Mouse (Mus musculus) hindbrain, postnatal 0 days (tissue): ENCODE results near the gene Rab40c. TPM values are rescaled to one million over a fixed set of nuclear protein-coding genes. Genes with fewer than 3 reads are reported as not detected.

Experiments
- ATAC-seq: fragments of 200-750 bp; cut with Nextera tagmentation; 2 replicates; pipeline ENCODE4 v1.8.0; 2017; ENCODE audit warnings: mild to moderate bottlenecking, moderate TSS enrichment, moderate library complexity
- DNase-seq: peaks from one replicate; pipeline ENCODE4 v3.0.0-alpha.2; 2015; ENCODE audit warnings: low spot score
- H3K27ac ChIP-seq: fragments of 300-500 bp; sonication (generic); 2 replicates; pipeline ENCODE4 v1.5.1; 2014; ENCODE audit warnings: mild to moderate bottlenecking
- H3K27me3 ChIP-seq: fragments of 300-500 bp; sonication (generic); 2 replicates; pipeline ENCODE4 v1.6.1; 2014; ENCODE audit warnings: low read length, mixed read lengths; ENCODE audit not compliant: insufficient read depth
- H3K36me3 ChIP-seq: fragments of 300-500 bp; sonication (generic); 2 replicates; pipeline ENCODE4 v1.6.1; 2014; ENCODE audit warnings: low read length, mixed read lengths; ENCODE audit not compliant: insufficient read depth
- H3K4me1 ChIP-seq: fragments of 300-500 bp; sonication (generic); 2 replicates; pipeline ENCODE4 v1.6.1; 2014; ENCODE audit warnings: antibody characterized with exemption, low read length, mixed read lengths; ENCODE audit not compliant: insufficient read depth
- H3K4me2 ChIP-seq: fragments of 300-500 bp; sonication (generic); 2 replicates; pipeline ENCODE4 v1.6.1; 2014; ENCODE audit warnings: low read depth, mild to moderate bottlenecking, low read length, moderate library complexity, mixed read lengths
- H3K4me3 ChIP-seq: fragments of 300-500 bp; sonication (generic); 2 replicates; pipeline ENCODE4 v1.5.1; 2014; ENCODE audit warnings: low read length
- H3K9ac ChIP-seq: fragments of 300-500 bp; sonication (generic); replicated peaks from 2 replicates; pipeline ENCODE4 v1.6.1; 2014; ENCODE audit warnings: mild to moderate bottlenecking, low read length, moderate library complexity, mixed read lengths
- H3K9me3 ChIP-seq: fragments of 300-500 bp; sonication (generic); 2 replicates; pipeline ENCODE4 v1.6.1; 2016; ENCODE audit warnings: low read length, mixed read lengths
- CTCF ChIP-seq: IDR thresholded peaks from 2 replicates; pipeline ENCODE4 v1.5.1; 2016; ENCODE audit warnings: antibody characterized with exemption, control low read depth, low read depth
- WGBS: fragments of 180-500 bp; shearing (Covaris S2); extraction: QIAGEN DNeasy Blood & Tissue Kit; methylation state at CpG from one replicate; pipeline ENCODE4 v1.1.7; 2014; 5-methylcytosine and 5-hydroxymethylcytosine counted together
- polyA plus RNA-seq: library from polyadenylated mRNA; unstranded; fragments of >200 nt; fragmentation: Nextera tagmentation; extraction: Ambion mirVana; gene quantifications from 2 replicates; pipeline ENCODE4 v1.2.1, GENCODE M21; 2015
- total RNA-seq: library from RNA; depleted of rRNA; stranded (reverse); fragments of >200 nt; gene quantifications from 2 replicates; pipeline ENCODE4 v1.2.3, GENCODE M21; 2014; rRNA removed

Rab40c gene
- total and polyA plus RNA-seq, 2 experiments from 2014 or later = 34.7 to 39.1 TPM

DNA sequence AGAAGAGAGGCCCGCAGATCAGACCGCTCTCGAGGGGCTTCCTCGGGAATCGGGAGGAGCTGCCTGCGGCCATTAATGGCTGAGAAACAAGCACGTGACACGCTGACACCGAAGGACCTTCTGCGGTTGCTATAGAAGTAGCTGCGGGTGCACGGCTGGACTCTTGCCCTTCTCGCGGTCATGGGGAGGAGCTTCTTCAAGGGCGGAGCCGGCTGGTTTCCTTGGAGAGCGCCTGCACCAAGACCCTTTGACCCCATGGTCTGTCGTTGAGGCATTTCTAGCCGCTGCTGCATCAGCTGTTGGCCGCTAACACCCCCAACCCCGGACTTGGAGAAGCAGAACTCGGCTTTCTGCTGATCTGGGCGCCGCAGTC is 86.2 kb downstream of the Rab40c start, which contains the start of gene Stub1:
Stub1 (minus strand) TSS at position 114 of the 373 bp plus-strand sequence.
- ATAC-seq = peak; percentile 70
- TF ChIP-seq CTCF = no peak; the same call in 1 of the 2 replicates
- H3K27me3 ChIP-seq = no peaks in the 10 kb centered on the region
- peak; percentile 94 for DNase-seq
- under 1% methylated on average over 24 of the region's 24 CpGs for WGBS
- peaks cover 12% of the 10 kb centered on the region; the same call in 1 of the 2 replicates for H3K36me3 ChIP-seq
- H3K9ac ChIP-seq = peak within 1 kb of the TSS; percentile 75
- peak within 1 kb of the TSS; percentile 80 for H3K4me2 ChIP-seq
- H3K4me3 ChIP-seq = peak within 1 kb of the TSS; percentile 66
- peak within 1 kb of the TSS; percentile 98 for H3K27ac ChIP-seq
- H3K9me3 ChIP-seq = no peaks in the 10 kb centered on the region
- H3K4me1 ChIP-seq = peaks cover 55% of the 10 kb centered on the region

DNA sequence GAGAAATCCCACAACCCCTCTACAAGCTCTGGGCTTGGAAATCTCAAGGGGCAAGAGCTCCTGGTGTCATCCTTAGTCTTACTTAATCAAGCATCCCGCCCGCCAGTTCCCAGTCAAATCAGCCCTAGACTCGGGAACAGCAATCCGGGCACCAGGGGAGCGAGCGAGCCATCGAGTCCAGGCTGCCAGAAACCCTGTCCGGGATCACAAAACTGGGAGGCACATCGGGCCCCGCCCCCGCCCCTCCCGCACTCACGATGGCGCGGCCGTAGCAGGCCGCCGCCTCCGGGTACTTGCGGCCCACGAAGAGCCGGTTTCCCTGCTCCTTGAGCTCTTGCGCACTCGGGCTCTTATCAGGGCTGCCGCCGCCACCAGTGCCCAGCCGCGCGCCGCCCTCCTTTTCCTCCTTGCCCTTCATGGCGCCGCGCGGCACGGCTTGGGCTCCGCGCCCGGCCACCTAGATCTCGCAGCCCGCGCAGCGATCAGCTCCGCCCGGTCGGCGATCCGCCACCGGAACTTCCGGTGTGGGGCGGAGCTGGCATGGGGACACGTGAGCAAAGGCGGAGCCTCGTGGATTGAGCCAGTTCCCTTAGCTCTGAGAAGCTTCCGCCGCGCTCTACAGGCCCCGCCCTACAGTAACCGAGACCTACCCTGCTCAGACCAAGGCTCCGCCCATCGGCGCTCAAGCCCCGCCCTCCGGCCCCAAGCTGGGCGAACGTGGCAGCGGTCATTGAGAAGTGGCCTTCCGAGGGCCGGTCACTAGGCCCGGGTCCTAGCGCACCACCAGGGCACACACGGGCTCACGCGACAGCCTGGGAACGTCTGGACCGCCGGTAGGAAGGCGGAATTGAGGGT is 86.9 kb downstream of the Rab40c start:
- whole genome bisulfite sequencing = under 1% methylated on average over 74 of the region's 77 CpGs
- no peaks in the 10 kb centered on the region for H3K27me3 ChIP-seq

More for the DNA sequence above, 86.9 kb downstream of the Rab40c start:
- H3K4me2 ChIP-seq = peak overlapping the region; percentile 80
- ATAC-seq (peak; percentile 92), DNase-seq (peak; percentile 99)
- H3K4me1 ChIP-seq = peaks cover 56% of the 10 kb centered on the region
- H3K36me3 ChIP-seq = peaks cover 18% of the 10 kb centered on the region; the same call in 1 of the 2 replicates
- peak overlapping the region; percentile 98 for H3K27ac ChIP-seq
- H3K9ac ChIP-seq = peak overlapping the region; percentile 75
- TF ChIP-seq CTCF = 0 out of 2 replicates have a peak, but pooled peaks have one; percentile 27
- peak overlapping the region; percentile 66 for H3K4me3 ChIP-seq
- no peaks in the 10 kb centered on the region for H3K9me3 ChIP-seq

Other genes starting within 250 kb of the Rab40c start
Only the 30 nearest of the 32 such genes appear.
- 10.9 TPM in 1 of 2 replicates, not detected in the other for gene Gng13, start 202.6 kb downstream of the Rab40c start, total RNA-seq
- 22.0 and 23.7 TPM in 2 replicates for gene Gng13, start 202.6 kb downstream of the Rab40c start, polyA plus RNA-seq
- 4.9 and 7.8 TPM in 2 replicates for gene Chtf18, start 192.3 kb downstream of the Rab40c start, total RNA-seq
- 4.9 and 5.4 TPM in 2 replicates for gene Chtf18, start 192.3 kb downstream of the Rab40c start, polyA plus RNA-seq
- 10.1 and 18.7 TPM in 2 replicates for gene Rpusd1, start 192.1 kb downstream of the Rab40c start, total RNA-seq
- gene Rpusd1, start 192.1 kb downstream of the Rab40c start, polyA plus RNA-seq = 27.5 and 27.9 TPM in 2 replicates
- 0.05 TPM in 1 of 2 replicates, not detected in the other for gene Mslnl, start 183.7 kb downstream of the Rab40c start, total RNA-seq
- gene Mslnl, start 183.7 kb downstream of the Rab40c start, polyA plus RNA-seq = not detected in 2 replicates
- gene Msln, start 165.3 kb downstream of the Rab40c start, total RNA-seq = 0.50 and 1.1 TPM in 2 replicates
- 2.0 and 2.3 TPM in 2 replicates for gene Msln, start 165.3 kb downstream of the Rab40c start, polyA plus RNA-seq
- 22.2 and 28.2 TPM in 2 replicates for gene Narfl, start 146.0 kb downstream of the Rab40c start, total RNA-seq
- gene Narfl, start 146.0 kb downstream of the Rab40c start, polyA plus RNA-seq = 27.5 and 27.9 TPM in 2 replicates
- gene Haghl, start 134.1 kb downstream of the Rab40c start, total RNA-seq = 159 and 171 TPM in 2 replicates
- 219 and 225 TPM in 2 replicates for gene Haghl, start 134.1 kb downstream of the Rab40c start, polyA plus RNA-seq
- gene Ccdc78, start 133.1 kb downstream of the Rab40c start, total RNA-seq = 0.10 and 0.50 TPM in 2 replicates
- 1.0 and 1.2 TPM in 2 replicates for gene Ccdc78, start 133.1 kb downstream of the Rab40c start, polyA plus RNA-seq
- gene Fam173a, start 126.8 kb downstream of the Rab40c start, total RNA-seq = 80.6 and 101 TPM in 2 replicates
- 117 and 121 TPM in 2 replicates for gene Fam173a, start 126.8 kb downstream of the Rab40c start, polyA plus RNA-seq
- gene AC134908.4, start 124.1 kb downstream of the Rab40c start, total RNA-seq = 0.31 TPM in 1 of 2 replicates, not detected in the other
- gene AC134908.4, start 124.1 kb downstream of the Rab40c start, polyA plus RNA-seq = 2.0 and 3.9 TPM in 2 replicates
- gene Metrn, start 122.6 kb downstream of the Rab40c start, total RNA-seq = 500 and 557 TPM in 2 replicates
- gene Metrn, start 122.6 kb downstream of the Rab40c start, polyA plus RNA-seq = 102 and 116 TPM in 2 replicates
- 143 and 146 TPM in 2 replicates for gene Fbxl16, start 110.6 kb downstream of the Rab40c start, total RNA-seq
- 44.0 and 45.8 TPM in 2 replicates for gene Fbxl16, start 110.6 kb downstream of the Rab40c start, polyA plus RNA-seq
- 31.3 and 39.7 TPM in 2 replicates for gene Wdr24, start 96.1 kb downstream of the Rab40c start, total RNA-seq
- gene Wdr24, start 96.1 kb downstream of the Rab40c start, polyA plus RNA-seq = 21.0 and 22.6 TPM in 2 replicates
- 57.0 and 61.0 TPM in 2 replicates for gene Jmjd8, start 90.9 kb downstream of the Rab40c start, total RNA-seq
- gene Jmjd8, start 90.9 kb downstream of the Rab40c start, polyA plus RNA-seq = 38.6 and 41.3 TPM in 2 replicates
- 271 and 273 TPM in 2 replicates for gene Stub1, start 86.3 kb downstream of the Rab40c start, total RNA-seq
- 369 and 370 TPM in 2 replicates for gene Stub1, start 86.3 kb downstream of the Rab40c start, polyA plus RNA-seq
- 122 and 135 TPM in 2 replicates for gene Rhbdl1, start 82.4 kb downstream of the Rab40c start, total RNA-seq
- 78.6 and 80.0 TPM in 2 replicates for gene Rhbdl1, start 82.4 kb downstream of the Rab40c start, polyA plus RNA-seq
- 22.8 and 40.0 TPM in 2 replicates for gene Gm20683, start 78.0 kb downstream of the Rab40c start, total RNA-seq
- gene Gm20683, start 78.0 kb downstream of the Rab40c start, polyA plus RNA-seq = 12.6 and 12.9 TPM in 2 replicates
- gene Rhot2, start 74.9 kb downstream of the Rab40c start, total RNA-seq = 39.8 and 64.1 TPM in 2 replicates
- gene Rhot2, start 74.9 kb downstream of the Rab40c start, polyA plus RNA-seq = 14.6 and 15.8 TPM in 2 replicates
- 54.5 and 75.5 TPM in 2 replicates for gene Wdr90, start 58.2 kb downstream of the Rab40c start, total RNA-seq
- 13.2 TPM in 2 replicates for gene Wdr90, start 58.2 kb downstream of the Rab40c start, polyA plus RNA-seq
- 27.0 and 32.1 TPM in 2 replicates for gene Mcrip2, start 51.0 kb downstream of the Rab40c start, total RNA-seq
- 54.3 and 54.7 TPM in 2 replicates for gene Mcrip2, start 51.0 kb downstream of the Rab40c start, polyA plus RNA-seq
- 50.0 and 63.1 TPM in 2 replicates for gene Mettl26, start 44.7 kb downstream of the Rab40c start, total RNA-seq
- gene Mettl26, start 44.7 kb downstream of the Rab40c start, polyA plus RNA-seq = 62.9 and 64.8 TPM in 2 replicates
- gene Wfikkn1, start 38.9 kb downstream of the Rab40c start, total RNA-seq = 1.2 and 1.5 TPM in 2 replicates
- 0.33 and 0.58 TPM in 2 replicates for gene Wfikkn1, start 38.9 kb downstream of the Rab40c start, polyA plus RNA-seq
- 90.6 and 99.7 TPM in 2 replicates for gene Pigq, start 25.2 kb upstream of the Rab40c start, total RNA-seq
- 69.7 and 76.3 TPM in 2 replicates for gene Pigq, start 25.2 kb upstream of the Rab40c start, polyA plus RNA-seq
- 0.61 and 0.68 TPM in 2 replicates for gene Nhlrc4, start 25.2 kb upstream of the Rab40c start, total RNA-seq
- gene Nhlrc4, start 25.2 kb upstream of the Rab40c start, polyA plus RNA-seq = 0.30 and 0.72 TPM in 2 replicates
- gene A930017K11Rik, start 32.8 kb upstream of the Rab40c start, total RNA-seq = 5.6 and 7.2 TPM in 2 replicates
- 4.4 and 5.0 TPM in 2 replicates for gene A930017K11Rik, start 32.8 kb upstream of the Rab40c start, polyA plus RNA-seq
- 35.1 and 41.4 TPM in 2 replicates for gene Capn15, start 66.1 kb upstream of the Rab40c start, total RNA-seq
- gene Capn15, start 66.1 kb upstream of the Rab40c start, polyA plus RNA-seq = 19.0 and 20.1 TPM in 2 replicates
- 34.7 and 41.9 TPM in 2 replicates for gene Rab11fip3, start 149.8 kb upstream of the Rab40c start, total RNA-seq
- gene Rab11fip3, start 149.8 kb upstream of the Rab40c start, polyA plus RNA-seq = 16.6 and 17.9 TPM in 2 replicates
- 35.6 and 40.6 TPM in 2 replicates for gene Decr2, start 170.6 kb upstream of the Rab40c start, total RNA-seq
- gene Decr2, start 170.6 kb upstream of the Rab40c start, polyA plus RNA-seq = 41.1 and 44.7 TPM in 2 replicates
- 20.1 and 23.3 TPM in 2 replicates for gene Nme4, start 175.9 kb upstream of the Rab40c start, total RNA-seq
- 16.0 and 18.3 TPM in 2 replicates for gene Nme4, start 175.9 kb upstream of the Rab40c start, polyA plus RNA-seq
- gene Tmem8, start 193.6 kb upstream of the Rab40c start, total RNA-seq = 10.4 and 11.8 TPM in 2 replicates
- gene Tmem8, start 193.6 kb upstream of the Rab40c start, polyA plus RNA-seq = 3.8 and 4.0 TPM in 2 replicates